Mouse (Mus musculus) kidney, embryonic 14.5 days (tissue): ENCODE results near the gene Ago4. TPM values are rescaled to one million over a fixed set of nuclear protein-coding genes. Genes with fewer than 3 reads are reported as not detected.

Source experiments
- ATAC-seq: fragments of 200-750 bp; cut with Nextera tagmentation; 2 replicates; pipeline ENCODE4 v1.8.0; 2017; ENCODE audit warnings: moderate number of reproducible peaks, mild to moderate bottlenecking, moderate TSS enrichment, moderate library complexity; ENCODE audit not compliant: low FRiP score, low TSS enrichment
- H3K27ac ChIP-seq: fragments of 300-500 bp; sonication (generic); 2 replicates; pipeline ENCODE4 v1.5.1; 2014; ENCODE audit warnings: low read depth, mild to moderate bottlenecking, low read length, moderate library complexity, mixed read lengths
- H3K27me3 ChIP-seq: fragments of 300-500 bp; sonication (generic); 2 replicates; pipeline ENCODE4 v1.6.1; 2014; ENCODE audit warnings: mild to moderate bottlenecking, low read length; ENCODE audit not compliant: control insufficient read depth, insufficient read depth
- H3K36me3 ChIP-seq: fragments of 300-500 bp; sonication (generic); 2 replicates; pipeline ENCODE4 v1.6.1; 2014; ENCODE audit warnings: low read length, mixed read lengths; ENCODE audit not compliant: control insufficient read depth, insufficient read depth
- H3K4me1 ChIP-seq: fragments of 300-500 bp; sonication (generic); 2 replicates; pipeline ENCODE4 v1.6.1; 2014; ENCODE audit warnings: low read length, mixed read lengths; ENCODE audit not compliant: control insufficient read depth, insufficient read depth
- H3K4me2 ChIP-seq: fragments of 300-500 bp; sonication (generic); replicated peaks from 2 replicates; pipeline ENCODE4 v1.6.1; 2014; ENCODE audit warnings: low read depth, mild to moderate bottlenecking, low read length
- H3K4me3 ChIP-seq: fragments of 300-500 bp; sonication (generic); 2 replicates; pipeline ENCODE4 v1.5.1; 2014; ENCODE audit warnings: mild to moderate bottlenecking, low read length
- H3K9ac ChIP-seq: fragments of 300-500 bp; sonication (generic); 2 replicates; pipeline ENCODE4 v1.6.1; 2014; ENCODE audit warnings: low read depth, mild to moderate bottlenecking, low read length, moderate library complexity
- H3K9me3 ChIP-seq: fragments of 300-500 bp; sonication (generic); 2 replicates; pipeline ENCODE4 v1.6.1; 2016; ENCODE audit warnings: low read length; ENCODE audit not compliant: control insufficient read depth
- WGBS: fragments of 180-500 bp; shearing (Covaris S2); extraction: QIAGEN DNeasy Blood & Tissue Kit; methylation state at CpG from one replicate; pipeline ENCODE4 v1.1.7; 2014; 5-methylcytosine and 5-hydroxymethylcytosine counted together
- polyA plus RNA-seq: library from polyadenylated mRNA; unstranded; fragments of >200 nt; fragmentation: Nextera tagmentation; extraction: Ambion mirVana; gene quantifications from 2 replicates; pipeline ENCODE4 v1.2.1, GENCODE M21; 2014

Ago4 gene
- polyA plus RNA-seq, 1 experiment from 2014 or later: 1.9 TPM

GRCm38 (mm10) chr4:126469334-126469733 lies 63.9 kb downstream of the Ago4 start:
- H3K9me3 ChIP-seq: no peaks in the 10 kb centered on the region
- H3K4me2 ChIP-seq: no peak overlapping the region
- H3K36me3 ChIP-seq: no peaks in the 10 kb centered on the region
- no peaks in the 10 kb centered on the region for H3K27me3 ChIP-seq
- H3K9ac ChIP-seq: no peak overlapping the region
- 66% methylated on average over 1 of the region's 1 CpGs for WGBS
- peaks cover 27% of the 10 kb centered on the region for H3K4me1 ChIP-seq
- ATAC-seq: no peak
- H3K4me3 ChIP-seq: no peak overlapping the region
- no peak overlapping the region for H3K27ac ChIP-seq

GRCm38 (mm10) chr4:126468925-126469324 lies 64.3 kb downstream of the Ago4 start:
- peak overlapping the region; percentile 96 for H3K4me3 ChIP-seq
- H3K4me2 ChIP-seq: peak overlapping the region; percentile 73
- H3K27ac ChIP-seq: no peak overlapping the region
- H3K27me3 ChIP-seq: no peaks in the 10 kb centered on the region
- H3K9me3 ChIP-seq: no peaks in the 10 kb centered on the region
- H3K9ac ChIP-seq: peak overlapping the region; percentile 87
- H3K4me1 ChIP-seq: peaks cover 31% of the 10 kb centered on the region
- no peak for ATAC-seq
- no peaks in the 10 kb centered on the region for H3K36me3 ChIP-seq
- 9% methylated on average over 8 of the region's 8 CpGs for WGBS

- WGBS: under 1% methylated on average over 48 of the region's 55 CpGs
- peak within 1 kb of the TSS; percentile 73 for H3K4me2 ChIP-seq
Observed at GRCm38 (mm10) chr4:126468285-126468901, 64.9 kb downstream of the Ago4 start, which contains the start of gene Ago1. Ago1 (minus strand) TSS chr4:126468583.

GRCm38 (mm10) chr4:126467721-126468284 lies 65.5 kb downstream of the Ago4 start:
- Histone ChIP-seq H3K27me3 (no peaks in the 10 kb centered on the region), H3K9me3 (no peaks in the 10 kb centered on the region), H3K27ac (peak overlapping the region; percentile 88), H3K4me3 (peak overlapping the region; percentile 96), H3K4me2 (peak overlapping the region; percentile 73), H3K36me3 (no peaks in the 10 kb centered on the region; the same call in 1 of the 2 replicates), H3K4me1 (peaks cover 31% of the 10 kb centered on the region), H3K9ac (peak overlapping the region; percentile 87)
- 1% methylated on average over 23 of the region's 25 CpGs for WGBS
- ATAC-seq: peak; percentile 79

More at GRCm38 (mm10) chr4:126468285-126468901, 64.9 kb downstream of the Ago4 start, which contains the start of gene Ago1:
- no peaks in the 10 kb centered on the region for H3K27me3 ChIP-seq
- H3K9ac ChIP-seq: peak within 1 kb of the TSS; percentile 87
- peak within 1 kb of the TSS; percentile 88 for H3K27ac ChIP-seq
- H3K36me3 ChIP-seq: no peaks in the 10 kb centered on the region; the same call in 1 of the 2 replicates
- ATAC-seq: peak; percentile 91
- peaks cover 31% of the 10 kb centered on the region for H3K4me1 ChIP-seq
- H3K9me3 ChIP-seq: no peaks in the 10 kb centered on the region
- H3K4me3 ChIP-seq: peak within 1 kb of the TSS; percentile 96

GRCm38 (mm10) chr4:126466251-126466750 lies 67.0 kb downstream of the Ago4 start:
- no peaks in the 10 kb centered on the region for H3K27me3 ChIP-seq
- 0 out of 2 replicates have a peak overlapping the region, but pooled peaks have one; percentile 3 for H3K4me3 ChIP-seq
- H3K36me3 ChIP-seq: no peaks in the 10 kb centered on the region; the same call in 1 of the 2 replicates
- peaks cover 31% of the 10 kb centered on the region for H3K4me1 ChIP-seq
- peak overlapping the region; percentile 42; the same call in 1 of the 2 replicates for H3K27ac ChIP-seq
- H3K4me2 ChIP-seq: peak overlapping the region; percentile 24
- H3K9me3 ChIP-seq: no peaks in the 10 kb centered on the region
- no peak for ATAC-seq
- no peak overlapping the region for H3K9ac ChIP-seq
- 34% methylated on average over 8 of the region's 8 CpGs for WGBS

GRCm38 (mm10) chr4:126465843-126466242 lies 67.4 kb downstream of the Ago4 start:
- 0 out of 2 replicates have a peak overlapping the region, but pooled peaks have one; percentile 3 for H3K4me3 ChIP-seq
- H3K4me1 ChIP-seq: peaks cover 31% of the 10 kb centered on the region
- no peaks in the 10 kb centered on the region; the same call in 1 of the 2 replicates for H3K36me3 ChIP-seq
- H3K27ac ChIP-seq: peak overlapping the region; percentile 55
- H3K9ac ChIP-seq: no peak overlapping the region
- peak overlapping the region; percentile 24 for H3K4me2 ChIP-seq
- H3K9me3 ChIP-seq: no peaks in the 10 kb centered on the region
- H3K27me3 ChIP-seq: no peaks in the 10 kb centered on the region
- whole genome bisulfite sequencing: 9% methylated on average over 8 of the region's 8 CpGs
- ATAC-seq: peak; percentile 9; the same call in 1 of the 2 replicates

- no peak overlapping the region for H3K9ac ChIP-seq
- H3K9me3 ChIP-seq: no peaks in the 10 kb centered on the region
- H3K4me3 ChIP-seq: no peak overlapping the region
- WGBS: 8% methylated on average over 2 of the region's 2 CpGs
- H3K27me3 ChIP-seq: no peaks in the 10 kb centered on the region
- H3K4me2 ChIP-seq: no peak overlapping the region; the same call in 1 of the 2 replicates
- no peak for ATAC-seq
- peaks cover 31% of the 10 kb centered on the region for H3K4me1 ChIP-seq
- H3K27ac ChIP-seq: no peak overlapping the region
- peaks cover 6% of the 10 kb centered on the region; the same call in 1 of the 2 replicates for H3K36me3 ChIP-seq
Observed at GRCm38 (mm10) chr4:126464892-126465235, 68.4 kb downstream of the Ago4 start.

- Histone ChIP-seq H3K27ac (no peak overlapping the region), H3K27me3 (no peaks in the 10 kb centered on the region), H3K4me3 (no peak overlapping the region), H3K9ac (no peak overlapping the region), H3K36me3 (peaks cover 8% of the 10 kb centered on the region; the same call in 1 of the 2 replicates), H3K4me1 (peaks cover 31% of the 10 kb centered on the region), H3K4me2 (no peak overlapping the region; the same call in 1 of the 2 replicates), H3K9me3 (no peaks in the 10 kb centered on the region)
- no peak for ATAC-seq
- WGBS: 34% methylated on average over 4 of the region's 4 CpGs
Observed at GRCm38 (mm10) chr4:126464189-126464891, 68.9 kb downstream of the Ago4 start.
